Mouse (Mus musculus): ENCODE data around the gene Smim8. TPM values are rescaled to one million over a fixed set of nuclear protein-coding genes. Genes with fewer than 3 reads are reported as not detected.
"Not testable (repeated sequence)": the region's sequence is repeated elsewhere in the genome, so short reads cannot be mapped to it uniquely, and the experiment has no call there.

Smim8 gene
- 10 to 100 TPM; 24.3 to 25.5 TPM for total RNA-seq (2021)
- long read RNA-seq, experiment 1, transcript Smim8-201 (3 exons, 786 nt): major isoform, 21 of 37 reads
- long read RNA-seq, experiment 1, partial matches to known transcripts: 0 of 37 reads
- long read RNA-seq, experiment 1, other reads (novel, unspliced or antisense): 12 of 37 reads
- long read RNA-seq, experiment 2, transcript Smim8-201 (3 exons, 786 nt): major isoform, 9 of 18 reads
- long read RNA-seq, experiment 2, partial matches to known transcripts: 7 of 18 reads
- long read RNA-seq, experiment 2, other reads (novel, unspliced or antisense): 0 of 18 reads

DNA sequence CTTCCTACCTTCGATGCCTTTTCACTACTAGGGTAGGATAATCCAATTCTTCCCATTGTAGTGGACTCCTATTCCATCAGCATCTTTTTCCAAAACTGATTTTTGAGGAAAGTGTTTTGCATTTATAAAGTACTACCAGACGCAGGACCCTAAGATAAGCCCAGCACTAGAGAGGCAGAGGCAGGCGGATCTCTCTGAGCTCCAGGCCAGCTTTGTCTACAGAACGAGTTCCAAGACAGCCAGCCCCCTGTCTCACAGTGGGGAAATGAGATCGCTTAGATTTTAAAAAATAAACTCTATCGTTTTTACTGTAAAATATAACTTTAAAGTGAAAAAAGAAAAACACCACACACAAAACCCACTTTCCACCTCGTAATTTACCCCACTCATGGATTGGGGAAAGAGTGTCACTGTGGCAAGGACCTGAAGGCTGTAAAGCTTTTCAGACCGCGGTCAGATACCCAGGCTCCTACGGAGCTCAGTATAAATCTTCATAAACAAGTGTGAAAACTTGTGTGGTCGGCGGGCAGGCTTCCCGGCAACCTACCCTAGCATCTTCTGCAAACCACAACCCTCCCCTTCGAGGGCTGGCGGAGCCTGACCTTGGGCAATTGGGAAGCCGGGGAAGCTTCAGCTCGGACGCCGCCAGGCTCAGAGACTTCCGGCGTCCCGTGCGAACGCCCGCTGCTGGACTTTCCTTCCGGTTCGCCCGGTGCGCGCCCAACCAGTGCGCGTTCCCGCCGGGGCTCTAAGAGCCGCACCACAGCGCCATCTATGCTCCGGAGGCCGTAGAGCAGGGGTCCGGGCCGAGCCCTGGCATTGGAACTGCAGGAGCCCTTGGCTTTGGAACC is at the start of gene Smim8:
Gene Smim8 (minus strand): TSS at position 747 of the 851 bp plus-strand sequence.
- intact Hi-C loops (cut with DNase I): loop anchor here (1.0 kb wide), 1 partner anchor 91 kb away; the partner anchor contains the start of gene Slc35a1
- peak; percentile 88 to 92 for DNase-seq (ENCODE audit: low spot score in 2 of 2)

DNA sequence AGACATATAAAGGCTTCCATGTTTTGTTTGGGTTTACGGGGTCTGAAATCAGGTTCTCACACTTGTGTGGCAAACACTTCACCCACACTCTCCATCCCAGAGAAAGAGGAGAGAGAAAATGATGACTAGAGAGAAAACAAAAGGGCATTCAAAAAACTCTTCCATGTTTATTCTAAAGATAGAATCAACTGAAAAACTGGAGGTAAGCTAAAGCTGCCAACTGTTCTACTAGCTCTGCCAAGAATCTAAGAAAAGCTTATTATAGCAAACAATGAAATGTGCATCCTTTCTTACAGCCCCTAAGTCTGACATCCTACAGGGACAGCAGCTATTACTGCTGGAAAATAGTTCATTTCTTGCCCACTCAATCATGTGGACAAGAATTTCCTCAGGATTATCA is 45.7 kb upstream of the Smim8 start:
- intact Hi-C loops (cut with DNase I): no loop called here
- DNase-seq (ENCODE audit: low spot score in 2 of 2): peak in 1 of 2 experiments; percentile 20

DNA sequence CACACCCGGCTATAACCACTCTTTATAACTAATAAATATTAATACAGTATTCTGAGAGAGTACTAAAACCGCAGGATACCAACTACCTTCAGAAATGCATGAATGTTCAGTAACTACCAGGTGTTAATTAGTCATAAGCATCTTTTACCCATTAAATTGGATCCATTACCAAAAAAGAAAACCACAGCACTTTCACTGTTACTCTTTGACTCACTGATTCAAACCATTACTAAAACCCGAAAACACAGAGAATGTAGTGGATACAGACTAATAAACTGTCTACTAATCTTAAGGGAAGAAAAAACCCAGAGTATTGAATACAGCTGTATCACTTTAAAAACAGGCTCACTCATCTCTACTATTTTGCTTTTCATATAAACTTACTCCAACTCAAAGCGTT is 41.7 kb upstream of the Smim8 start:
- intact Hi-C loops (cut with DNase I): no loop called here
- DNase-seq (ENCODE audit: low spot score in 2 of 2): no peak

DNA sequence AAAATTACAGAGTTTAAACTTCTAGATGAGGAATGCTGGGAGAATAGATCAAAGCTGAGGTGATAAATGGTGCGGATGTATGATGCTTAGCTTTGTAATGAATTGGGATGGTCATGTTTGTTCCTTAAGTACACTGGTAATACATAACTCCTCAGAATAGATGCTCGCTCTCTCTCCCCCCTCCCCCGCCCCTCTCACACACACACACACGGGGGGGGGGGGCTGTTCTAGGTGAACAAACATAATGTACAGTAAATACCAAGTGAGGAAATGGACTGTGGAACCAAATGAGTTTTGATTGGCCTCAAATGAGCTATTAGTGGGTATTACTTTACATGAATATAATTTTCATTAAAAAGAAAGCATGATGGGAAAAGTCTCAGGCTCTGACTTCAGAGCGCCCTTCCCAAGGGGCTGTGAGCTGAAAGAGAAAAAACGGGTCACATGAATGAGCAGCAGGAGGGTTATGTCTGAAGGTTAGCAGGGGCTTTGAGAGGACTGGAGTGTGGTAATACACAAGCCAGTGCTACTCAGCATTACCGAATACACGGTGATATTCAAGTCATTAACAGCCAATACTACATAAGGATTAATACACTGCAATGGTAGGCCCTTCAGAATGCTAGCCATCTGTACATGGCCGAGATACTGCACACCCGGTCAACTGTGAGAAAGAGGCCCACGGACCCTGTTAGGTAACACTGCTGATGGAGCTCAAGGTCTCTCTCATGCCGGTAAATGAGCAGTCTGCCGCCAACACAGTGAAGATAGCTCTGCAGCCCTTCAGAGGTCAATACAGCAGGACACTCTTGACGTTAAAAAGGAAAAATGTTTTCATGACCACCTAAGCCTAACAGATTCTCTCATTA is 23.2 kb upstream of the Smim8 start:
- intact Hi-C loops (cut with DNase I): no loop called here
- DNase-seq (ENCODE audit: low spot score in 2 of 2): no peak

DNA sequence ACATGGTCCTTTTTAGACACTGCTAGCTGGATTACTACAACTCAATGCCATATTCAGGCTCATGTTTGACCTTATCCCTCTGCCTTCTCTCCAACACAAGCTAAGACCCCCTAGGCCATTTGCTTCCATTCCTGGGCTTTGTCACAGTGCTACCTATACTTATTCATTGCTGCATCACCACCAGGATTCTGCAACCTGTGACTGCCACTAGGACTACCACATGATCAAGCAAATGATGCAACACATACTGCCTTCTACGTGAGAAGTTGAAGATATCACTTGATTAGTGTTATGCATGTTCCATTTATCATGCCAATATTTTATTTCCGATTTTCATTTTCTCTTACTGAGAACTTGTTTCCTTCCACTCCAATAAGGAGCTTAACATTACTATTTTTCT is 19.8 kb upstream of the Smim8 start:
- intact Hi-C loops (cut with DNase I): no loop called here
- no peak for DNase-seq (ENCODE audit: low spot score in 2 of 2)

DNA sequence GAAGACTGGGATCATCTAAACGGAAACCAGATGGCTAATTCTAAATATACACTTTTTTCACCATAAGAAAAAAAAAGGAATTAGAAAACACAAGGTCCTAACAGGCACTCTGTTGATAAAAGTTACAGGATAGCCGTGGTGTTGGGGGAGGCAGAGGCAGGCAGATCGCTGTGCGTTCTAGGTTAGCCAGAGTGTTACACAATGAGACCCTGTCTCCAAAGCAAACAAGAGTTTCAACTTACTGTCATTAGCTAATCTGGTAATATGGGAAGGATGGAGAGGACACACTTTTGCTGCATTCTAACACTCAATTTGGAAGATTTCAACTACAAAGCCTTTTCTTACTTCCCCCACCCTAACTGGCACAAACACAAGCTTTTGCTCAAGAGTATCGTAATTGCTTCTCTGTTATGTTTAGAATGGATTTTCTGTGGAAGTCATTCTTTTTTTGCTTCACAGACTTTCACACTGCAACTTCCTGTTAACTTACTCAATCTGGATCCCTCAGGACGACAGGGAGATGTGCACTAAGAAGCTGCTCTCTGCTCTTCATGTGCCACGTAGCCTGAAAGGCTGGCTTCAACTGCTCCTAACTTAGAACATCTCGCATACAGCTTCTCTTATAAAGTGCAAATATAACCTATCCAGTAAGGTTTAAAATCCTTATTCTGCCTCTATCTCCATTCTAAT is 19.2 kb upstream of the Smim8 start:
- intact Hi-C loops (cut with DNase I): no loop called here
- DNase-seq (ENCODE audit: low spot score in 2 of 2): peak in 1 of 2 experiments; percentile 22

DNA sequence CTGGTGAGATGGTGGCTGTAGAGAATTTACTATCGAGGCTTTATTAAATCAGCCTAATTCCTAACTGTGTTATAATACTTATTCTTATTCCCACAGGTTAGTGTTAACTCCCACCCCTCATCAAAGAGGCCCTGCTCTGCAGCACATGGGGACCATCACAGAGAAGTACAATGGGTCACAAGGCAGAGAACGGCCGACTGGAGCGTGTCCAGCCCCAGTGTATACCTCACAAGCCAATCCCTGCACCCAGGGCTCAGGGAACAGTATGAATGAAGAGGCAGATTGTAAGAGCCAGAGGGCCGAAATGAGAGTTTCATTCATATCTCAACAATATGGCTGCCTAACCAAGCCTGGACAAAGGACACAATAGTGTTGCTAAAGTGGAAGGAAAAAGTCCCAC is 18.1 kb upstream of the Smim8 start:
- no peak for DNase-seq (ENCODE audit: low spot score in 2 of 2)
- intact Hi-C loops (cut with DNase I): no loop called here

DNA sequence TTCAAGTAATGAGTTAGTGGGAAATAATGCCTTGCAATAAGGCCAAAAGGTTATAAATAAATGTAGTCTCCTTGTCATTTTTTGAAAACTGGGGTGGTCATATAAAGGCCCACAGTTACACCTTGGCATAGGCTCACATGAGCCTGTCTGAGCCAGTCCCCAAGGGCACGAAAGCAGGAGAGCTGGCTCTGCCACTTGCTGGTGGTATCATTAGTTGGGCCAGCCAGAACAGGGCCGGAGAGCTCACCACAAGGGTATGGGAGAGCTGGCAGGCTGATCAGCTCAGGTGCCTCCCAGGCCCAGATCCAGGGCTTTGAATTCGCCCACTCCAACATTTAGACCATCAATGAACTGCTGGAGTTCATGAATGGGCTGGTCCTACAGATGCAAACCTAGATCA is 8.3 kb upstream of the Smim8 start:
- intact Hi-C loops (cut with DNase I): loop anchor here (5.0 kb wide), 1 partner anchor 136 kb away; no protein-coding TSS in a partner anchor
- no peak for DNase-seq (ENCODE audit: low spot score in 2 of 2)

DNA sequence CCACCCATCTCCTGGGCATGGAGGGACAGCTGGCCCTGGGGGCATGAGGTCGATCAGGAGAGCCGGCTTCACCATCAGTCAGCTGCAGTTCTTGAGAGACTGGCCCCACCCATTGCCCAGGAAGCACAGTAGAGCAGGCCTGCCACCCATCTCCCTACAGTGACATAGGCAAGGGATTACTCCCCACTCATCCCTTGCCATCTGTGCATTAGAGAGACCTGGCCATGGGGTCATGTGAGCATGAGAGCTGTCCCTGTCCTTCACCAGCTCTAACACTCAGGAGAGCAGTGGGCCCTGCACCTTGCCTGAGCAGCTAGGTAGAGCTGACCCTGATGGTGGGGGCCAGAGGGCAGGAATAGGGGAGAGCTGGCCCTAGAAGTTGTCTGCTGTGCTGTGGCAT is 7.4 kb upstream of the Smim8 start:
- intact Hi-C loops (cut with DNase I): loop anchor here (5.0 kb wide), 1 partner anchor 137 kb away; no protein-coding TSS in a partner anchor
- DNase-seq (ENCODE audit: low spot score in 2 of 2): no peak

DNA sequence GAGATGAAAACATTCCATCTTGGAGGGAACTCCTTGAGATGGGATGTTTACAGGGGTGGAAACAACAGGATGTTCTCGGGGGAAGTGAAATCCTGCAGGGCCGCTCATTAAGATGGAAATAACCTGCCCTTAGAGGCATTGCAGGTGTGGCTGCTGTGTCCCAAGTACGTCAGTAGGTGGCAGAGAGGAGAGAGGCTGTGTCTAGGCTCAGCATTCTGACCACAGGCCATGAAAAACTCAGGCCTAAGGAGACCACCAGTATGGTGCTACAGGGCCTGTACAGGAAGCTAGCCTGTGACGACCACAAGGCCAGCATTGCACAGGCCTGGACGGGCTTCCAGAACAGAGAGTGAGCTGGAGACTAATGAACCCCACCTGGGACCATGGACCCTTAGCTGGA is 6.6 kb upstream of the Smim8 start:
- DNase-seq (ENCODE audit: low spot score in 2 of 2): no peak
- intact Hi-C loops (cut with DNase I): loop anchor here (5.0 kb wide), 1 partner anchor 137 kb away; no protein-coding TSS in a partner anchor

DNA sequence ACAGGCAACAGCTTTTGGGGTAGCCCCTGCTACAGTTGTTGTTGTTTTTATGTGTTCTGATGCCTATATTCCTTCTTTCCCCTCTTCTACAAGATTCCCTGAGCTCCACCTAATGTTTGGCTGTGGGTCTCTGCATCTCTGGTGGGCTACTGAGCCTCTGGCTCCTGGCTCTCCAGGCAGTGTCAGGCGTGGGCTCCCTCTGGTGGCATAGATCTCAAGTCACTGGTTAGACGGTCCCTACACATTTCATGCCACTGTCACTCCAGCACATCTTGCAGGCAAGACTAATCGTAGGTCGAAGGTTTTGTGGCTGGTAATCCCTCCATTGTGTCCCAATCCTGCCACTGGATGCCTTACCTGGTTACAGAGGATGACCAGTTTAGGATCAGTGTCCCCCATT is 4.5 kb upstream of the Smim8 start:
- intact Hi-C loops (cut with DNase I): no loop called here
- DNase-seq (ENCODE audit: low spot score in 2 of 2): peak in 1 of 2 experiments; percentile 17

DNA sequence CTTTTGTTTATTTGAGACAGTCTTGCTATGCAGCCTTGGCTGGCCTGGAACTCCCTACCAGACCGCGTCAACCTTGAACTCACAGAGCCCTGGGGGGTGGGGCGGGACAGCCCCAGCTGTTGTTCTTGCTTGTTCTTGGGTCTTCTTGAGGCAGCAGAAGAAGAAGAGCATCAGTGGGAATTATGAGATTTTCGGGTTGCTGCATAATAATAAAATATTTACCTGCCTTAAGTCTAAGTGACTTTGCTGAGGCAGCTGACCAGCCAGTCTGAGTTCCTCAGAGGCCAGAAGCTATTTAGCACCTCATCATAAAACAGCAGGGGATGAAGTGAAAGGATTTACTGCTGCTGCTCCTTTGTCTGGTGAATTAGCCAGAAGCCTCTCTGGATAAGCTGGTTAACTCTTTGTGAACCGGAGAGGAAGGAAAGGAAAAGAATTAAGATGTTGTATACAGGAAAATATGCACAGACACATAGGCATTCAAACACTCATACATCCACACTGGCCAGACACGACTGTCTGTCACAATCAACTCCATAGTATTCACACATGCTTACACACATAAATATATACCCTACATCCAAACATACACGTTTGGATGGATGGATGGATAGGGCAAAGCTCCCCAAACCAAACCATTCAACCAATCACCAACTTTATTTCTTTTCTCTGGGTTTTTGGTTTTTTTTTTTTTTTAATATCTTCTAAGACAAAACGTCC is 6.4 kb downstream of the Smim8 start:
- no peak for DNase-seq (ENCODE audit: low spot score in 2 of 2)
- intact Hi-C loops (cut with DNase I): no loop called here

DNA sequence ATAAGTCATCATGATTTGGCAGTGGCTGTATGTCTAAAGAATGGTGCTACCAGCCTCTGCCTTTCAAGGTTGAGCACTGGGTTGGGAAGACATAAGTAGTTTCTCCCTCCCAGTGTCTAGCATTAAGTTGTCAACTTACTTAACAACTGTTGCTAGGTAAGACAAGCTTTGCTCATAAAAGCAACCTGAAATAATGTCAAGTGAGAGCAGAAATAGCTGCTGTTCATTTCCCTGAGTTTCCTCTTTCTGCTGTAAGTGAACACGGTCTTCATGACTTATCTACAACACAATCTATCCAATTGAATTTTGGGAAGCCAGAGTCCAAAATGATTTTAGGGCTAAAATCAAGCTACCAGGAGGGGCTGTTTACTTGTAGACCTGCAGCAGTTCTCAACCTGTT is 22.1 kb downstream of the Smim8 start, which contains the start of gene Gm136:
Gene Gm136 (minus strand): TSS at position 101 of the 400 bp plus-strand sequence.
- intact Hi-C loops (cut with DNase I): no loop called here
- no peak for DNase-seq (ENCODE audit: low spot score in 2 of 2)

DNA sequence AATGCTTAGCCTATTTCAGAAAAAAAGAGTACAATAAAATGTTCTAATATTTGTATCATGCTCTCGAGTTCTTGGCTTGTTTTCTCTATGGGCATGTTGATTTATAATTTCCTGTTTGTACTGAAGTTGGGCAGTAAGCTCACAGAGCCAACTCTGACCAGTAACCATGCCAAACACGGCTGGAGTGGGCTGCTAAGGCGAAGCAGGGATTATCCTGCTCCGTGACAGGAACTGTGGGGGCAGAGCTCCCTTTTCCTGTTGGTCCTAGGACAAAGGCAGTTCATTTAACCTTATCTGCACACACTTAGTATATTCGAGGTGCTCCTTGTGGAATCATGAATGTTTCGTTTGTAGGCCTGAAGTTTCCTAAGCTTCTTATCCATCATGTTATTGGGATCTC is 29.0 kb downstream of the Smim8 start:
- no peak for DNase-seq (ENCODE audit: low spot score in 2 of 2)
- intact Hi-C loops (cut with DNase I): no loop called here

DNA sequence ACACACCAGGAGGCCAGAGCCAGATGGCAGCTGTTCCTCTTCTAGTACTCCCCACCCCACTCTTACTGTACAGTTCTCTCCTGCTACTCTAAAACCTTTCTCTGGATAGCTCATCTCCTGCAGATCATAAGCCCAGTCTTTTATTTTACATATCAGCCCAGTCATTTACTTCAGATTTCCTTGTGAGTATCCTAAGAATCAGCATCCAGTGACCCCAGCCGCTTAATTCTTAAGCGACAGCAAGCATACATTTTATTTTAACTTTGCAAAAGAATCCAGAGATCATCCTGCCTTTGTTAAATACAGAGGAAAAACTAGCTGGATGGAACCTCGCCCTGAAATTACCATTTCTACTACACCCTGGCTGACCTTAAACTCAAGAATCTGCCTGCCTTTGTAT is 43.8 kb downstream of the Smim8 start:
- no peak for DNase-seq (ENCODE audit: low spot score in 2 of 2)
- intact Hi-C loops (cut with DNase I): no loop called here

DNA sequence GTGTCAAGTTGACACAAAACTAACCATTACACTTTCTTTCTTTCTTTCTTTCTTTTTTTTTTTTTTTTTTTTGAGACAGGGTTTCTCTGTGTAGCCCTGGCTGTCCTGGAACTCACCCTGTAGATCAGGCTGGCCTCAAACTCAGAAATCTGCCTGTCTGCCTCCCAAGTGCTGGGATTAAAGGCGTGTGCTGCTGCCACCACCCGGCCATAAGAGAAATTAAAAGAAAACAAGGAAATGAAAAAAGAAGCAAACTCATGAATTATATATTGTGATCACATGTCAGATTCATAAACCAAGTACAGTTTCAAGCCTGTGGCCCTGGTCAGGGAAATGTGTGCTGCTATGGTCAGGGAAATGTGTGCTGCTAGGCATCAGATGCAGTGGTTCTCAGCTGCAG is 44.8 kb downstream of the Smim8 start:
- DNase-seq (ENCODE audit: low spot score in 2 of 2); intact Hi-C loops (cut with DNase I): not testable (repeated sequence)

DNA sequence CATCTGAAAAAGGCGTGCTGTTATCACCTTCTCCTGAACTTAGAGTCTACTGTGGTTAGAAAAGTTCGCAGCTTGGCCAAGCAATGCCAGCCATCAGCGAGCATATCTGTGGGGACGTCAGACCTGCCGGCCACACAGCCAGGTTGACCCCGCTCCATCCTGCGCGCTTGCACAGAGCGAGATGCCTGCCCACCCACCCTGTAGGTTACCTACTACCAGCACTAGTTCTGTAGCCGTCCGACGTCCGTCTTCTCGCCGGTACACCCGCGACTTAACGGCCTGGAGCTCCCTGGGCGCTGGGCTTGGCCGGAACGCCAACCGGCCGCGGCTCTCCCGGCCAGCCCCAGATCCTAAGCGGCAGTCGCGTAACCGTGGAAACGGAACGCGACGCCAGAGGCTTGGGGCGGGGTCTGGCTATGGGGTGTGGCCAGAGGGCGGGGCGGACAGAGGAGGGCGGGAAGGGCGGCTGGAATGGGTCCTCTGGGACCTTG is 48.3 kb downstream of the Smim8 start, which contains the start of gene Cfap206:
Gene Cfap206 (minus strand): TSS at position 356 of the 491 bp plus-strand sequence.
- peak; percentile 8 to 52 for DNase-seq (ENCODE audit: low spot score in 2 of 2)
- intact Hi-C loops (cut with DNase I): no loop called here

DNA sequence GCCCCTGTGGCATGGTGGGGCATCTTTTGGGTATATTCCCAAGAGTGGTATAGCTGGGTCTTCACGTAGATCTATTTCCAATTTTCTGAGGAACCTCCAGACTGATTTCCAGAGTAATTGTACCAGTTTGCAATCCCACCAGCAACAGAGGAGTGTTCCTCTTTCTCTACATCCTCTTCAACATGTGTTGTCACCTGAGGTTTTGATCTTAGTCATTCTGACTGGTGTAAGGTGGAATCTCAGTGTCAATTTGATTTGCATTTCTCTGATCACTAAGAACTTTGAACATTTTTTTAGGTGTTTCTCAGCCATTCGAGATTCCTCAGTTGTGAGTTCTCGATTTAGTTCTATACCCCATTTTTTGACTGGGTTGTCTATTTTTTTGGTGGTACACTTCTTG is 52.5 kb downstream of the Smim8 start:
- intact Hi-C loops (cut with DNase I); DNase-seq (ENCODE audit: low spot score in 2 of 2): not testable (repeated sequence)

Measured in left cerebral cortex, postnatal 14 days (tissue).